Mouse (Mus musculus) kidney, postnatal 36 days (tissue): ENCODE data around the gene Gper1.
A peak's percentile ranks its signal among the peaks of the same experiment; 100 is the strongest.

ENCODE experiments used
- DNase-seq, 2 experiments: peaks; one replicate each; pipeline ENCODE4 v3.0.0; 2021 to 2022; ENCODE audit warnings: mixed read lengths in 2 of 2

Gper1 gene

DNA sequence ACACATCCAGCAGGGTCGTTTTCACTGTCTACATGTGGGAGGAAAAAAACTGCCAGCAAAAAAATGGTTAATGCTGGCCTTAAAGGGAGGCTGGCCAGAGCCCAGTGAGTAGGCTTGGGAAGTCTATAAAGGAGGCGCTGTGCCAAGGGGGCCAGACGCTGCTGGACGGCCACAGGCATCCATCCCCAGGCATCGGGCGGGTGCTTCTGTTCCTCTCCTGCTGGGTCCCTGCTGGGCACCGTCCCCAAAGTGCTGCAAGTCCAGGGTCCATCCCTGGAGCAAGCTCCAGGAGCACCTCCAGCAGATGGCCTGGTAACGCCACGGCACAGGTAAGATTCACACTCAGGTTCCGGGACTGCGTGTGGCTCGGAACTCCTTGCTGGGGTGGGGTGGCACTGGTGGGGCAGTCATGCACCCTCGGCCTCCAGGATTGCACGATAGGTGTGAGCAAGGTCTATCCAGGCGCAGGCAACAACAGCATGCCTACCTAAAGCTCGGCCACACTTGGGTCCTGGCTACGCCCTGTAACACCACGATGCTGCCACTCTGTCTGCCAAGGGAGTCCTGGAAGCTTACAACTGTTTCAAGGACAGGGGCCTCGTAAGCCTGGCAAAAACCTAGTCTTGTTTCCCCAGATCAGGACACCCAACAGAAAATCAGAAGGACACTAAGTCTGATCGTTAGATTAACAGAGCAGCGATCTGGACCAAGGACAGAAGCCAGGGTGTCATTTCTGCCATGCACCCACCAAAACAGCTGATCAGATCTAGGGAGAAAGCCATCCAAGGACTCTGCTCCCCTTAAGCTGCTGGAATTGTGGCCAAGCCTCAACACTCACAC is at the start of gene Gper1:
TSS of gene Gper1 (plus strand) at position 126 of the 840 bp plus-strand sequence.
- peak in 1 of 2 experiments; percentile 41 for DNase-seq

DNA sequence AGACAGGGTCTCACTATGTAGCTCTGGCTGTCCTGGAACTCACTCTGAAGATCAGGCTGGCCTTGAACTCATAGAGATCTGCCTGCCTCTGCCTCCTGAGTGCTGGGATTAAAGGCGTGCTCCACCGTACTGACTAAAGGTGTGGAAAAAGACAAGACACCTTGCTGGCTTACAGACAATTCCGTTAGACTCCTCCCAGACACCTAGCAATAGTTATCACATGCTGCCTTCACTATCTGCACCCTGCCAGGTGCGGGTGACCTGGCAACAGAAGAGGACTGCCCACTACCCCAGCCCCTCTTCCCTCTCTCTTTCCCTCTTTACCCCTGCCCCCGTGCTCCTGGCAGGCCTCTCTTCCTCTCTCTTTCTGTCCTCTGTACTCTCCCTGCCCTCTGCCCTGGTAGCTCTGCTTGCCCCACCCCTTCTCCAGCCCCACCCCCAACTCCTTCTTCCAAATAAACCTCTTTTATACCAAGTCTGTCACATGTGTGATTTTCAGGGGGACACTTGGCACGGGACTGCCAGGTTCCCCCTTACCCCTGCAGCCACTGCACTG is 49.0 kb upstream of the Gper1 start:
- DNase-seq: peak; percentile 67 to 68

DNA sequence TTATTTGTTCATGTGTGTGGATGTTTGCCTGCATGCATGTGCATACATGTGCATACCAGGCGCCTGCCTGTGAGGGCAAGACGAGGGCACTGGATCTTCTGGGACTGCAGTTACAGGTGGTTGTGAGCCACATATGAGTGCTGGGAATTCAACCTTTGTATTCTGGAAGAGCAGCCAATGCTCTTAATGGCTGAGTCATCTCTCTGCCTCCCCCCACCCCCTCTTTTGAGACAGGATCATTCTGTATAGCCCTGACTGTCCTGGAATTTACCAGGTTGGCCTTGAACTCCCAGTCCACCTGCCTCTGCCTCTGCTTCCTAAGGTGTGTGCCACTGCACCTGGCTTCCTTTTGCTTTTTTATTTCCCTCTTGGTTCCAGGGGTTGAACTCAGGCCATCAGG is 48.1 kb upstream of the Gper1 start:
- no peak for DNase-seq

DNA sequence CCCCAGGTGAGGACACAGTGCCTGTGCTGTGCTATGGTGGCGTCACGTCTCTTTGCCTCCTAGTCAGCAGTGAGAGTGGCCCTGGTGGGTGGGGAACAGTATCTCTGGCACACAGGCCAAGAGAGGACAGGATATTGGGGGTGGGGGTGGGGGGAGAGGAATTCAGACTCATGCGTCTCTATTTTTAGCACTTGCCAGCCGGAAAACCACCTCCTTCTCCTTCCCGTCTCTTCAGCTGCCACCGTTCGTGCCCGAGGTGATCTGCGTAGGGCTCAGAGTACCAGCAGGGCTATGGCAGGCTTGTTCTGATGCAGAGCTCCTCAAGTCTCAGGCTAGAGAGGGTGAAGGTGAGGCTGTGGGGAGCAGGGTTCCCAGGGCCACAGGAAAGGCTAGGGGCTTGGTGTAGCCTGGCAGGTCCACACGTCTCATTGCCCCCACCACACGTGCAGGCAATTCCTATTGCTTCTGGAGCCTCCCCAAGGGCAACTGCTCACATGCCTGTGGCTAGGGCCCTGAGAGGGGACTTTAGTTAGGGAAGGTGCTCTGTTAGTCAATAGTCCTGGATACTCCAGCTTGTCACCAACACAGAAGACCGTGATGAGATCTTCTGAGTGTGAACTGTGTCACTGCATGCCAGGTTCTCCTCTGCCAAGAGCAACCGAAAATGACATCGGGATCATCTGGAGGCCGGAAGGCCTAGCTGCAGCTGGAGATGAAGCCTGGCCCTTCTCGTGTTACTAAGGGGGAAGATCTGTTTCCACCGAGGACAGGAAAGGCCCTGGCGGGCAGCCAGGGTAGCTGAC is 45.3 kb upstream of the Gper1 start, which contains the start of gene Gpr146:
TSS of gene Gpr146 (plus strand) at position 230 of the 803 bp plus-strand sequence.
- peak; percentile 86 to 87 for DNase-seq

DNA sequence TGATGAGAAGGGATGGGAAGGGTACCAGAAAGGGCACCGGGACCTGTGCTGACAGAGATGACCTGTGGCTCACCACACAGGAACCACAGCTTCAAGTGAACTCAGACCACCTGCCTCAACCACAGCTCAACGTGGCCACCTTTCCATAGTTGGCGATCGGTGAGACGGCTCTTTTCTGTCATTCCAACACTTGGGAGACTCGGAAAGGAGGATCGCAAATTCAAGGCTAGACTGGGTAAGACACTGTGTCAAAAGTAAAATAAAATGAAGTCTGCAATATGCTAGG is 44.7 kb upstream of the Gper1 start:
- DNase-seq: no peak

DNA sequence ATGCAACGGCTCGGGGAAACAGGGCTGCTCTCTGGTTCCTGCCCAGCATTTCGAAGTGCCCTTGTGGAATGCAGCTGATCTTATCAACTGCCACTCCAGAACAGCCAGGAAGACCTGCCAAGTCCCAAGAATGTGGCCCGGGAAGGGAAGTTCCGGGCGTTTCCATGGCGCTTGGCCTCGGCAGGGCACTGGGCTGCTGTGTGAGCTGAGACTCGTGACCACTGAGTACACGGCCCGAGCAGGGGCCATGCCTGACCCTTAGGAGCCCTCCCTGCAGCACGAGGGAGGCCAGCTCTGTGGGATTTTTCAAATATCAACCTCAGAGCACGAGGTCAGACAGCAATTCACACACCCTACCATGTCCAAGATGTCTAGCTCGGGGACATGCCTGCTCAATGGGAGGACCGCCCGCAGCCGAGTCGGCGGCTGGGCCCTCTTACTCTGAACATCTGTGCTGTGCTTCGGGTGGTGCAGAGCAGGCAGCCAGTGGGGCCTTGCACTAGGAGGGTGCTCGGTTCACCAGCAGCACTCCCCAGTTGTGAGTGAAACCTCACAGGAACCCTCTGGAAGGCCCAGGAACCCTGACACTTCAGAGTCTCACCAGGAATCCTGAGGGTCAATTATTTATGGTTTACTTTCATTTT is 43.8 kb upstream of the Gper1 start:
- peak; percentile 93 to 97 for DNase-seq

DNA sequence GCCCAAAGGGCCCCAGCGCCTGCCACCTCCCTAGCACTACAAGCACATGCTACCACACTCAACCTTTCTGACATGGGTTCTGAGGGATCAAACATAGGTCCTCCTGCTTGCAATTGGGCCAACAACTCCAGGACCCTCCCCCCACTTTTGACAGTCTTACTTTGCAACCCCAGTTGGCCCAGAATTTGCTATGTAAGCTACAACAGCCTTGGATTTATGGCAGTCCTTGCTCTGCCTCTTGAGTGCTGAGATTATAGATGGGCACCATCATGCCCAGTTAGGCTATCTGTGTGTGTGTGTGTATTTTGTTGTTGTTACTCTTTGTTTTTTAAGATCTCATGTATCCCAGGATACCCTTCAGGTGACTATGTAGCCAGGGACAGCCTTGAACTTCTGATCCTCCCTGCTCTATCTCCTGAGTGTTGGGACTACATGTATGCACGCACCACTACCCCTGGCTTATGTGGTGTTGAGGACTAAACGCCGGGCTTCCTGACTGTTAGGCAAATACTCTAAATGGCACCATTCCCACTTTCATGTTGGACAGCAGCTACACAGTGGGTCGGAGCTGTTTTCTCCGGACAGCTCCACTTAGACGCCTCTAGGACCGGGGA is 43.1 kb upstream of the Gper1 start:
- no peak for DNase-seq

DNA sequence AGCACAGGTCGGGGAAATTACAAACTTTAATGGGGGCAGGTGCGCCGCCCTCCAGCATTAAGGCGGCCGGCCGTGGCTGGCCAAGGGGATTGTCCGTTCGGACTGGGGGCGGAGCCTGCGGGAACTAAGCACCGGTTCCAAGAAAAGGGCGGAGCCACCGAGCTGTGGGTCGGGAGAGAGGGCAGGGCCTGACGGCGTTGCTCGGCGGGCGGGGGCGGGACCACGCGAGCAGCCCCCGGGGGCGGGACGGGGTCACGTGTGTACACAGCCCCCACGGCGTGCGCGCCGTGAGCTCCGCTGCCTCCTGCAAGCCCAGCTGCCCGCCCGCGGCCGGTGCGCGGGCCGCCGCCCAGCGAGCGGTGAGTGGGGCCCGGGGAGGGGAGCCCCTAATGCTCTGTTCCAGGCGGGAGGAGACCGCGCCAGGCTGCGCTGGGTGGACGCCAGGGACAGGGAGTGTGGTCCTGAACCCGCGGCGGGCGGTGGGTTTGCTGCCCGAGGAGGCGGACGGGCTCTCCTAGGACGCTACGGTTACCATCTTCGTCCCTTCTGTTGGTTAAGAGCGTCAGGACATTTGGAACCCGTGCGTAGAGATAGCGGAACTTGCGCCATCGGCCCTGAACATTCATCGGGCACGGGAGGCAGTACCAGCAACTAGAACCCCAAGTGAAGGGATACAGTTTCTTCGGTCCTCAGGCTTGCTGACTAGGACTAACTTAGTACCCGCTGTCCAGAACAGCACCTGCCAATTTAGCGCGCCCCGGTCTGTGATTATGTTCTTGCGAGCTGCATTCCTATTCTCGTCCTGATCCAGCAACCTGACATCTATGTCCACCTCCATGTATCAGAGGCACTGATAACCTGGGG is 42.3 kb upstream of the Gper1 start:
- peak; percentile 99 to 100 for DNase-seq

DNA sequence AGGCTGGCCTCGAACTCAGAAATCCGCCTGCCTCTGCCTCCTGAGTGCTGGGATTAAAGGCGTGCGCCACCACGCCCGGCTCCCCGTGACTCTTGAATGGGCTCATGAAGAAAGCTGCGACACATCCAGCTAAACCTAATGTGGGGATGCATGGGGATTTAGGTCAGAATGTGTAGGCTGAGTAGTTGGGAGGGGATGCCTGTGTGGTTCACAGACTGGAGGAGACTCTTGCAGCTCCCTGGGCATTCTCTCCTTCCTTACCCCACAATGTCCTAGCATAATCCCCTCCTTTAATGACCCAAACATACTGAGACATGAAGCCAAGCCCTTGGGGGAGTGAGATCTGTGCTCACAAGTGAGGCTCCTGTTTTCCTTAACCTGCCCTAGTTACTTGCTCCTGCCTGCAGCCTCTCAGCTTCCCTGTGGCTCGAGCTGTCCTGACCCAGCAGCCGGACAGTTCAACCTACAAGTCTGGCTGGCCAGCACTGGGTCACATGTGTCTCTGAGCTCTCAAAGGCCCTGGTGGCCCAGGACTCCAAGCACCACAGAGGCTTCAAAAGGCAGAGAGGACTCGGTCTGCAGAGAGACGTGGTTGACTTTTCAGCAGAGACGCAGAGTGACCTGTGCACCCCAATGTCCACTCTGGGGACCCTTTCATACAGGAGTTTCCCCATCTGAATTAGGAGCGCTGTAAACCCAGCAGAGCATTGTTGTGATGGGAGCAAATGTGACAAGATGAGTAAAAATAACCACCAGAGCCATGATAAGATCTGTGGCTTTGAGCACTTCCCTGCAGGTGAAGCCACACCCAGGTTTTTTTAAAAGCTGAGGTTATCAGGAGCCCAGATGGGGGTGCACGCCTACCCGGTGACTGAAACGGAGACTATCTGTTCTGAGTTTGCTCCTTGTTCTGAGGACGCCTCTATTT is 41.1 kb upstream of the Gper1 start:
- peak; percentile 65 to 68 for DNase-seq

DNA sequence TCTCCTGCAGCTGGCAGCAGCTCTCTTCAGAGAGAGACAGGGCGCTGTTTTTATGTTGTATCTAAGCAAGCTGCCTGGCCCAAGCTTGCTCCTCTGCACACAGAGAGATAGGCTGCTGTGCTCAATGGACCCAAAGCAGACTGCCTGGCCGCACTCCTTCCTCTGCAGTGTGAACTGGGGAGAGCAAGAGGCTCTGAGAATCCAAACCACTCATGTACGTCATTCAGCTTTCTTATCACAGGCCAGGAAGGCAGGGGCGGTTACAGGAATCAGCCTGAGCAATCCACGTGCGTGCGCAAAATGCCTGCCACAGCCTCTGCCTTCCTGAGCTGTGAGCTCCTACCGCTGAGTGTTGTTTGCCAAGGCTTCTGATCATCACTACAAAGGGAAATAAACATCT is 40.2 kb upstream of the Gper1 start:
- DNase-seq: peak; percentile 68 to 81

DNA sequence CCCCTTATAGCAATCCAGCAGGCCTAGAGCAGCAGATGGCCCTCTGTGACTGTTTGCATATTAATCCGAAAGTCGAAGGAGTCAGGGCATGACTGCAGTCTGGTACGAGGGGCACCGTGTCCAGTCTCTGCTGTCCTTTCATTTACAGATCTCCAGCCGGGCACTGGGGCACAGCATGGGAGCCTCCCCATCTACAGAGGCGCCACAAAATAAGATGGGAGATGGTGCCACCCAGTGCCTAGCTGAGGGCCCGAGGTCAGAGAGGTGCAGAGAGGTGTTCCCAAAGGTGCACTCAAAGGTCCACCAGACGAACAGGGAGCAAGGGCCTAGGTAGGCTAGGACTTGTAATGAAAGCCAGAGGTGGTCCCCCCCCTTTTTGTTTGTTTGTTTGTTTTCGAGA is 39.7 kb upstream of the Gper1 start:
- DNase-seq: no peak

DNA sequence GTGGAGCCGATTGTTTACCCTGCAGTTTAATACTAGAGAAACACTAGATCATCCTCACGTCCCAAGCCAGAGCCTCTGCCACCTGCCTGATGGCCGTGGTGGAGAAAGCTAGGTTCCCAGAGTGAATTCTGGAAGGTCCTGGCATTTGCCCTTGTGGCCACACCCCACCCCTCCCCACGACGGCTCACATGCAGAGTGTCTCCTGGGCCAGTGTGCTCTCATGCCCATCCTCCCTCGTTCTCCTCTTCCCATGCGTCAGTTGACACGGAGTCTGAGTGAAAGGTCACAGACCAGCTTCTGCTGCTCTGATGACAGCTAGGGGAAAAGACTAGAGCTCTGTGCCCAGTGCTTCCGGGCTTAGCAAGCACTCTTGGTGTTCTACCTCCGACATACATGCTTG is 38.4 kb upstream of the Gper1 start:
- DNase-seq: peak; percentile 84 to 87

DNA sequence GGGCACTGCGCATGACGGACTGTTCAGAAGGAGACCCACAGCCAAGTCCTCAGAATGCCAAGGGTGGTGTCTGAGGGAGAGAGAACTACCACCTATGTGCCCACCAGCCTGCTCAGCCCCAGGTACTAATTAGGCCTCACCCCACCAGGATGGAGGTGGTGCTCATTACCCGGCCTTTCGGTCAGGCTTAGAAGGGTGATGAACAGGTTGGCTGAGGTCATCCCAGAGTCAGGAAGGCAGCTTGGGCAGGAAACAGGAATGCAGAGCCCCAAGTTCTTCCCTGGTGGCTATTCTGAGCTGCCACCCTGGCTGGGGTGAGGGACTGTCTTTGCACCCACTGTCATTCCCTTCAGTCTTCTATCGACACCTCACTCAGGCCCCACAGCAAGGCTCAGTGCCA is 36.9 kb upstream of the Gper1 start:
- no peak for DNase-seq

DNA sequence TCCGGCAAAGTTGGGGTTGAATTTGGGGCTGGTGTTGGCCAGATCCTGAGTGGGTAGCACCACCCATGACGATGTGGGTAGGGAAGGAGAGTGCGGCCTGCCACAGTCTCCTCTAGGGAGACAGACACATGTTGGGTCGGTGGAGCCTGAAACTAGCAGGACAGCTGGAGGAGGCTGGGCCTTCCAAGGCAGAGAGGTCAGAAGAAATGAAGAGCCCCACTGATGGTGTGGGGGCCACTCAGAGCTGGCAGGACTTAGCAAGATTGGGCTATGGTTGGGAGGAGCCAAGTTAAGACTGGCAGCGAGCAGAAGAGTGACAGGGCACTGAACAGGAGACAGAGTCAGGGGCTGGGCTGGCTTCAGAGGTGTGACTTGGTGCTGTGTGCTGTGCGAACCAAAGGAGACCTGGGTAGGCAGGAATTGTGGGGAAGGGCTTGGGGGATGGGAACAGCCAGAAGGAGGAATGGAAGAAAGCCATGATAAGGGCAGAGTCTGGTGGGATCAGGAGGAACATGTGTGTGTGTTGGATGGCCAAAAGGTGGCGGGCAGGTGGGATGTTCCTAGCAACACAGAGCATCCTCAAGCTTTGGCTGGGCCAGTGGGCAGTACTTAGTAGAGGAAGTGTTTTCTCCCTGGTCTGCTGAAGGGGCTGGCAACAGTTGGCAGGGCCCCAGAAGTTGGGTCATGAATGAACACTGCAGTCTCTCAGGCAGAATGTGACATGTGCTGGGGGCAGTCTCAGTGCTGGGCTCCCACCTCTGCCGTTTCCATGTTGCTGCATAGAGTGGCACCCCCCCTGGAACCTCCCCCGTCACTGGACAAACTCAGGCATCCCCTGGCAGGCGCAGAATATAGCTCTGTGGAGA is 35.4 kb upstream of the Gper1 start:
- DNase-seq: peak in 1 of 2 experiments; percentile 65

DNA sequence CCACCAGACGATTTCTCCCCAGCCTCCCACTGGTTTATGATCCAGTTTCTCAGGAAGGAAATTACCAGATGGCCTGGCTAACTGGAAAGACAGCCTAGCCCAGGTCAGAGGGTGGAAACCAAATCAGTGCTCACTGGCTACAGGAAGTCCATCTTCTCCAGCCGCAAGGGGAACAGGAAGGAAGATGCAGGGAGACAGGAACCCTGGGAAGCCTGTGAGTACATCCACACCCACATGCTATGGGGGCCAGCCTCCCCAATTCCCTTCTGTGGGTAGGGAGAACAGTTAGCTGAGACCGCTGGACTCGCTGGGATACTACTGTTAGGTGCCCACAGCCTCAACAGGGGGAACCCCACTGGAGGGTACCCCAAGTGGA is 34.8 kb upstream of the Gper1 start:
- peak; percentile 48 to 71 for DNase-seq

DNA sequence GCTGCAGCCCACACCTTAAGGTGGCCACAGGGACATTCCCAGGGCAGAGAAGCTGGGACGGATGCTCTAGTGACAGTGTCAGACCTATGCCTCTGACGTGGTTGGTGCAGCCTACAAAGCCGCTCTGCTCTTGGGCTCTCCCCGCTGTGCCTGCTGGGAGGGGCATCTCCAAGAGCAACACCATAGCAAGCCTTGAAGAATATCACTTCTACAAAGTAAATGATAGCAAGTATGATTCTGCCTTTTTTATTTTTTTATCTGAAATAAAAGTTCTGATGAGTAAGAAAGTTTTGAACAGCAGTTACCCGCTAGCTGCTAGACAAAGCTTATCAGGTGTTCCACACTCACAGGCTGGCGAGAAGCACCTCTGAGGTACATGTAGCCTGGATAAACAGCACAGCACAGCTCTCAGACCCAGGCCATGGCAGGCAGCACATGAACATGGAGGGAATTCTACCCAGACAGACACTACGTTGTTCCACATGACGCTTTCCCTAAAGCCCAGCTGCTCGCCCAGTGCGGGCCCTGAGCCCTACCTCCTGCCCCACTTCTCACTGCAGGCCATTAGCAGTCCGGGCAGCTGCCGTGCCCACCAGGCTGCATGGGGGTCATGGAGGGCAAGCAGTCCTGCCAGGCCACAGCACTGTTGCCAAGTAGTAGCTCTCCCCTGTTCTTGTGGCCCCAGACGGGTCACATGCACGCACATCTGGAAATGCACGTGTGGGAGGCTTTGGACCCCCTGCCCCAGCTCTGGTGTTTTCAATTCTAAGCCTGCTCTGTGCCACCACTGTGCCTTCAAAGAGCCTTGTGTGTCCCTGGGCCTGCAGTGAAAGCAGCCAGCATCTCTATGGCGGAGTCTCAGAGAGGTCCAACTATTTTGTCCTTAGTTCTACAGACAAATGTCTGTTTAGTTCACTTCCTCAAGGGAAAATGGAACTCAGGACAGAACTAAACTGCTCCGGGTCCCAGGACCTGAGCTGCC is 34.0 kb upstream of the Gper1 start:
- no peak for DNase-seq

DNA sequence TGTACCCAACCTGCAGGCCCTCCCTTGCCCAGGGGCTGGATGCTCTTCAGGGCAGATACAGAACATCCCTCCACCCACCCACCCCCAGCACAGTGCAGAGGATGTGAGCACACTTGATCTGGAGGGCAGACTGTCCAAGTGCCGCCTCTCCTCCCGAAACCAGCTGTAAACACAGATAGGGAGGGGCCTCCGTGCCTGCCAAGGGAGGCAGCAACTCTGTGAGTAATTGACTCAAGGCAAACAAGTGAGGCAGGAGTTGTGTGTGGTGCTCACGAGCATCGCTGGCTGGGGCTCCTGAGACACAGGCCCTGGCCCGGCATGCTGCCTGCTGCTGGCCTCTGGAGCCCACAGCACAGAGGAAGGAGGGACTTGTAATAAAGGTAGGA is 33.3 kb upstream of the Gper1 start:
- peak; percentile 67 to 75 for DNase-seq
